Mouse (Mus musculus) adrenal gland, postnatal 25 days (tissue): ENCODE measurements around the gene Cenpo. TPM values are rescaled to one million over a fixed set of nuclear protein-coding genes. Genes with fewer than 3 reads are reported as not detected.

Experiments
- DNase-seq: peaks from one replicate; pipeline ENCODE4 v3.0.0; 2021; ENCODE audit warnings: mixed read lengths
- total RNA-seq: library from RNA; stranded (reverse); gene quantifications from 2 replicates; pipeline ENCODE4 v1.2.3, GENCODE M21; 2021

The Cenpo gene
- total RNA-seq, 1 experiment from 2014 or later: 10.2 TPM

GRCm38 (mm10) chr12:4199271-4199670 lies 34.8 kb downstream of the Cenpo start:
- DNase-seq: no peak

- no peak for DNase-seq
Observed at GRCm38 (mm10) chr12:4198702-4199101, 35.4 kb downstream of the Cenpo start.

GRCm38 (mm10) chr12:4194643-4195042 lies 39.5 kb downstream of the Cenpo start:
- DNase-seq: no peak

DNA sequence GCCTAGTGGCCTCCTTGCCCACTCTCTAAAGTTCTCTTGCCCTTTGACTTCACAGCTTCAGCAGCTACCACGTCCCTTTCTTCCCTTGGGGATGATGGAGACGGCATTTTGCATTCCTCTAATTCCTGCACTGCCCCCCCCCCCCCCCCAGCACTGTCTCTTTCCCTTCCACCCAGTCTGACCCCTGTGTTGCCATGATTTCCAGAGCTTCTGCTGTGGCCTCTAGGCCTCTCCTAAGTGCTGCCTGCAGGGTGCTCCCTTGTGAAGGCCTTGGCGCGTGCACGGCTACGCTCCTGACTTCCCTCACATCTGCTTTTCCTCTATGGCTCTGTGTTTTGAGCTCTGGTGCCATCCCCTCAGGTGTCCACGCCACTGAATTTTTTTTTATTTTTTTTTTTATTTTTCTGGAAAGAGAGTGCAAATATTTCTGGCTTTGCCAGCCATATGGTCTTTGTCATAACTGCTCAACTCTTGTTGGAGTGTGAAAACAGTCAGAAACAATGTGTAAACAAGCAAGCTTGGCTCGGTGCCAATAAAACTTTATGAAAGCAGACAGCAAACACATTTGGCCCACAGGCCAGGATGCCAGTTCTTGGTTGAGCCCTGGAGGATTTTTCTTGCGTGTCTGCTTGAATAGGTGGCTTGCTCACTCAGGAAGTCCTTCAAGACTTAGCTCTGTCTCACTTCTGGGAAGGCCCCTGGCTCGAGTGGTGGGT lies 40.9 kb downstream of the Cenpo start:
- DNase-seq: no peak

DNA sequence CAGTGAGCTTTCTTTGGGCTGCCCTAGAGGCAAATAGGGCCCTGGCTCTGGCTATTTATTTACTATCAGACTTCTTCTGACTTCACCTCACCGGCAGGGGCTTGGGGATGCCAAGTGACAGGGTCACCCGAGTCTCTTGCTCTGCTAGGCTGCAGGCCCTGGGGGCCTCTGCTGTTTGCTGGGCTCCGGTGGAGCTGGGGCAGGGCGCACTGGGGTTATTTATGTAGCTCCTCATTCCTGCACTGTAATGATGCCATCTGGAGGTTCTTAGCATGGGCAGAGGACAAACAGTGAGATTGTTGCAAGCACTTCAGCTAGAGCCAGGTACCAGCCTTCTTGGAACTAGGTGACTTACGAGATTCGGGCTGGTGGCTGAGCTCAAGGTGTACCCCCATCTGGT lies 41.6 kb downstream of the Cenpo start:
- no peak for DNase-seq

DNA sequence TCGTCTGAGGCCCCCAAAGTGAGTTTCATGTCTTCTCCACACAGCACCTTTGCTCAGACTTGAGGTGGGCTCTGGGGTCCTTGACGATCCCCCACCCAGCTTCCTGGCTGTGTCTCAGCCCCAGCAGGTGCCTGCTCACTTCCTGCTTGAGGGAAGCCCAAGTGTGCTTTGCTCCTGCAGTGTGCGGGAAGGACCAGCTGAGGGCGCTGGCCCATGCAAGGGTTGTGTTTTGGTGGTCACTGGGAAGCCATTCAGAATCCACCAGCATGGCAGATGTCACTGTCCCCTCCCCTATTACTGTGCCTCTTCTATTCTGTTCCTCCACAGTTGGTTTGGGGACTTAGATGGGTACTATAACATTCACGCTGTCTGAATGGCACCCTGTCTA lies 45.0 kb downstream of the Cenpo start:
- no peak for DNase-seq

- DNase-seq: peak; percentile 71
Observed at GRCm38 (mm10) chr12:4188171-4189059, 45.7 kb downstream of the Cenpo start.

- DNase-seq: no peak
Observed at GRCm38 (mm10) chr12:4184648-4185047, 49.4 kb downstream of the Cenpo start.

- no peak for DNase-seq
Observed at GRCm38 (mm10) chr12:4180507-4180906, 53.6 kb downstream of the Cenpo start.

DNA sequence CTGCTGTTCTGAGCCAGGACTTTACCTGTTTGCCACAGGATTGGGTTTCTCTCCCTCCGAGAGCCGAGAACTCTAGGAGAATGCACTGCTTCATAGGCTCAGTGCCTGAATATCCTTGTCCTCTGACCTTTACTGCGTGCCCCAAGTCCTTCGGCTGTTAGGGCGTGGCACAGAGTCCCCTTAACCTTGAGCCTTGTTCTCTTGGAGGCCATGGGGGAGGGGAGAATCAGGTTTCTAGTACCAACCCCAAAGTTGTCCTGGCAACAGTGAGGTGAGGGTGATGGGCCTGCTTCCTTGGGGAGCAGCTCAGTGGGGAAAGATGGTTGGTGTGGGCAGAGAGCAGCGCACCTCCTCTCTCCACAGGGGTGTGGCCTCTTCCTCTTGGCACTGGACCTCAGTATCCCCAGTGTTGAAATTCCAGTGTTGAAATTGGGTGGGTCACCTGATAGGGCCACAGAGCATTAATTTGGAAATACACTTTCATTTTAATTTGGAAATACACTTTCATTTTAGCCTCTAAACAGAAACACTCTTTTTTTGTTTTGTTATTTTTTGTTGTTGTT lies 54.3 kb downstream of the Cenpo start:
- DNase-seq: no peak

DNA sequence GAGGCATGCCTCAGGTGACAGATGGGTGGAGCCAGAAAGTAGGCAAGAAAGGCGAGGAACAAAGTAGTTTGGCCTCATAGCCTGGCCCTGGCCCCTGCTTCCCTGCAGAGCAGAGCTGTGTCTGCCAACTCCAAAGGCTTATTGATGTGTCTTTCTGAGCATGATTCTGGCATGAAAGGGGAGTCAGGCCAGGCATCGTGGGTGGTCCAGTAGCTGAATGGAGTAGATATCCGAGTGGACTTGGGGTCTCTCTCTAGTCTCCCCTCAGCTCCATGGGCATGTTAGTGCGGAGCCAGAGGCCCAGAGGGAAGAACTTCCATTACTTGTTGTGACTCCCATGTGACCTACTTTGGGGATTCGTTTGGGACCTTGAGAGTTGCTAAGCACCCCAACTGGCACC lies 55.3 kb downstream of the Cenpo start:
- no peak for DNase-seq

- no peak for DNase-seq
Observed at GRCm38 (mm10) chr12:4173108-4173790, 60.8 kb downstream of the Cenpo start.

DNA sequence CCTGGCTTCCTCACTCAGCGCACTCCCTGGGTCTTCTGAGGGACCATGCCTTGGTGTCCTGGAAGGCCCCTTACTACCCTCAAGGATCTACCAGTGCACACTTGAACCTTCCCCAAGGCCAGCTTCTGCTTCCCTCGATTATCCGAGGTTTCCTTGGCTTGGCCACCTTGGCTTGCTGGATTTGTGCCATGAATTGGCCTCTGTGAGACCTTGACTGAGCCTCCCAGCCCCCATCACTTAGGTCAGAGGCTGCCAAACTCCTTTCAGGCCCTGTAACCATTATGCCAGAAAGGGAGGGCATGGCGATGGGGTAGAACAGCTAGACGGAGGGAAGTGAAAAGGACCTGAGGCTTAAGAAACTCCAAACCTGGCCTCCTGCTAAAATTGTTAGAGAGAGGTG lies 64.5 kb downstream of the Cenpo start:
- peak; percentile 26 for DNase-seq

DNA sequence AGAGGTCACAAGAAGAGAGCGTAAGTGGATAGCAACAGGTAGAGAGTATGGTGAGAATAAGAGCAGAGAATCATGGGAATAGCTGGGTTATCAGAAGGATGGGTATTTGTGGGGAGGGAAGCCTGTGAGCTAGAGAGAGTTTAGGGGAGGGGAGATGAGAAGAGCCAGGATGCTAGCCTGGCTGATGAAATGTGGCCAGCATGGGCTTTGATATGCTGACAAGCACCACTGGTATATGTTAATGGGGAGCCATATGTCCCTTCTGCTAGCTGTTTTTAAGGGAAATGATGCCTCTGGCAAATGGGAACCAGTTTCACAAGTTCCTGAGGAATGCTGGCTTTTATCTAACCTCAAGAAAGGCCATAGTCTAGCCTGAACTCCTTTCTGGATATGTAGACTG lies 65.0 kb downstream of the Cenpo start:
- no peak for DNase-seq

DNA sequence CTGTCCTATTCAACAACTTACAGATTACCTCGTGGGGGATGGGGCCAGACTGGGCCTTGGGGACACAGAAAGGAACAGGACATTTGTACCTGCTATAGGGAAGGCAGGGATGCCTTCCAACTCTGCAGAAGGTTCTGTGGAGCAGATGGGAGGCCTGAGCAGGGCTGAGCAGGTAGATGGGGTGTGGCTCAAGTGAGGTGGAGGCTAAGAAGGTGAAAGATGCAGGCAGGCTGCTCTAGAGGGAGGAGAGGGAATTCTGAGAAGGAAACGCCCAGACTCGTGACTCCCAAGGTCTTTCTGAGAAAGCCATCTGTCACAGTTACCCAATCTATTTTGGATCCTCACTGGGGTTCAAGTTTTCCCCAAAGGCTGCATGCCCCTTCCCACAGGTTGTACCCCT lies 67.1 kb downstream of the Cenpo start:
- DNase-seq: no peak

DNA sequence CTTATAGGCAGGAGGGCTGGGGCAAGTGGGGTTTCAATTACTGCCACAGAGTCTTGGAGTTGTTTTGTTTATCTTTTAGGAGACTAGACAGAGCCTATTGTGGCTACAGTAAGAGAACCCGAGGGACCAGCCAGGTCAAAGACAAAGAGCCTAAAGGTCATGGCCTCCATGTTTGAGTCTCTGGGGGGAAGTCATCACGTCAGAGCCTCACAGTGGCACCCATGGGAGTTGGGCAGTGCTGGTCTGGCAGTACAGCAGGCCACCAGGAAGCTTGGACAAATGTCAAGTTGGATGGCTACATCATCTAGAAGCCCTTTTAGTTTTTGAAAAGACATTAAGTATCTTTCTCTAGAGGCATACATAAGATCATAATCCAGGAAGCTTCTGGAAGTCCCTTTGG lies 71.2 kb downstream of the Cenpo start:
- DNase-seq: no peak

DNA sequence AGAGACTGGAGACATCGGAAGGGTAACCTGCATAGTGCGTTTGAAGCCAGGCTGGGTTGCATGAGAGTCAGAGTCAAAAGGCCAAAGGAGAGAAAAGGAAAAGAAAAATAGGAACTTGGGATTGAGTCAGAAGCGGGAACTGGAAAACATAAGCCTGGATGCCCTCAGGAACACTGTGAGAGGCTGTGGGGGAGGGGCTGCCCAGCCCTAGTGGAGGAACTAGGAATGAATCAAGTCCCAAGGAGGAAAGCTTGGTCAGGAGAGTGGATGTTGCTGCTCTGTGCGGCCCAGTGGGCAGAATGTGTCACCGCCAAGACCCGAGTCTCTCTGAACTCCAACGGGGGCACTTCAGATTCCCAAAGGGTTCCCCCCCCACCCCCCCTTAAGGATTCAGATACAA lies 73.8 kb downstream of the Cenpo start:
- no peak for DNase-seq

GRCm38 (mm10) chr12:4158868-4159632 lies 75.0 kb downstream of the Cenpo start:
- no peak for DNase-seq

DNA sequence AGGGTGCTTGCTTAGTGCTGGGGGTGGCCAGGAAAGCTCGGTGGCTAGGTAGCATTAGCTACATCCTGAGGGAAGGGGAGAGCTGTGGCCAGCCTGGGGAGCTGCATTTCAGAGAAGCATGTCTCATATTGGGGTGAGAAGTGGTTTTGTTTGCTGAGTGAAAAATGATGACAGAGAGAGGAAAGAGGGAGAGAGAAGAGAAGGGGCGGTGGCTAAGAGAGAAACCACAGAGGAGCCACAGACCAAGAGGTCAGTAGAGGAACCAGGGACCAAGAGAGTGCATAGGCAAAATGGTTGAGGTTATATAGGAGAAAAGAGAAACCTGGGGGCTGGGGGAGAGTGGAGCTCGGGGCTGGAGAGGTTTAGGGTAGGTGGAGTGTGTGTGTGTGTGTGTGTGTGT lies 75.9 kb downstream of the Cenpo start:
- no peak for DNase-seq

- no peak for DNase-seq
Observed at GRCm38 (mm10) chr12:4157466-4157865, 76.6 kb downstream of the Cenpo start.

DNA sequence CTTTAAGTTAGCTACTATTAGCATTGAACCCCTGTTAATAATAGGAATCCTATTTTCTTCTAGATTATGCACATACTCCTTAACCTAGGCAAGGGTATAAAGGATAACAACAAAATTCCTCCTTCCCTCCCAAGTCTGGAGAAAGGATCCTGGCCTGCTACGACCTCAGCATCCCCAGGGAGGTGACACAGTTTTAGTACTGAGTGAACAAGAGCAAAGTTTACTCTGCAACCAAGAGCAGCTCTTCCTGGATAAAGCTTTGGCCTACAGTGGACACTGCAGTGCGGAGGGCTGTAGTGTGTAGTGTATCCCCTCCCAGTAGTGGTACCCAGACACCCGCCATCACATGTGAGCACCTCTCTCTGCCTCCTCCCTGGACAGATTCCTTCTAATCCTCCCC lies 82.1 kb downstream of the Cenpo start:
- DNase-seq: no peak

DNA sequence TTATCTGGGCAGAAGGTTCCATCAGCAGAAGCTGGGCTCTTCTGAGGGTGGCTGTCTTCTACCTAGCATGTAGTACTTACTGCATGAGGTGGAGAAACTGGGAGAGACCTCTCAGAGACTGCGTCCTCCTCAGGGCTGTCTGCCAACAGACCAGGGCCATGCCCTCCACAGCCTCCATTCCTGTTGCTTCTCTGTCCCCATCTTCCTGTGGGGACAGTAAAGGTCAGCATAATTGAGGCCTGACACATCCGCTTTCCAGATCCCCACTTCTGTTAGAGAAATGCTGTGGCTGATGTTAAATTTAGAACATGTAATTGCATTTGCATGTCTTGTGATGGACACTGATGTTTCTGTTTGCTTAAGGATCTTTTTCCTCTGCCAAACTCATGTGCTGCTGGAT lies 83.2 kb downstream of the Cenpo start:
- DNase-seq: no peak
